Mouse (Mus musculus) brown adipose tissue, adult 24 weeks (tissue): ENCODE results near the gene Samd9l. TPM values are rescaled to one million over a fixed set of nuclear protein-coding genes. Genes with fewer than 3 reads are reported as not detected.
"Not testable (repeated sequence)": the region's sequence is repeated elsewhere in the genome, so short reads cannot be mapped to it uniquely, and the experiment has no call there.

Experiments
- H3K27ac ChIP-seq: fragments of 200-500 bp; replicated peaks from 2 replicates; pipeline ENCODE4 v1.5.1; 2012; ENCODE audit warnings: low read depth, mild to moderate bottlenecking, low read length
- H3K4me1 ChIP-seq: fragments of 200-500 bp; 2 replicates; pipeline ENCODE4 v1.6.1; 2012; ENCODE audit warnings: low read length, mixed read lengths; ENCODE audit not compliant: control insufficient read depth, insufficient read depth, insufficient read length
- H3K4me3 ChIP-seq: fragments of 200-500 bp; 2 replicates; pipeline ENCODE4 v1.5.1; 2012; ENCODE audit warnings: low read depth, mild to moderate bottlenecking, low read length, moderate library complexity; ENCODE audit not compliant: insufficient read depth
- polyA plus RNA-seq: library from polyadenylated mRNA; stranded (reverse); fragments of >200 nt; gene quantifications from 2 replicates; pipeline ENCODE4 v1.2.4, GENCODE M21; 2012; ENCODE audit not compliant: missing spikeins, insufficient read depth, insufficient read length

Samd9l gene
- polyA plus RNA-seq, 1 experiment, result 6.6 TPM

DNA sequence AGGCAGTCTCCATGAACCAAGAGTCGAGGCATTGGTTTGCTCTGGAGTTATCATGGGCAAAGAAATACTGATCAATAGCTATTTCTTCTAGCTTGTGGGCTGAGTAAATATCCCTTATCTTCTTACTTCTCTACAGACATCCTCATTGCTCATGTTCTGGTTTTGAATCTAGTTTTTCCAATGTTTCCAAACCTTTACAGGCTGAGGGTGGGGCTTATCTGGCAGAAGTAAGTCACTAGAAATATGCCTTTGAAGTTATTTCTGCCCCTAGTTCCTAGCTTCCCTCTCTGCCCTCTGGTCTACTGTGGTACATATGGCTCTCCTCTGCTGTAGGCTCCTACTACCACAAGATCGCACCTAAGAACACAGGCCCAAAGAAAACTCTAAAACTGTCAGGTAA lies 20.2 kb downstream of the Samd9l start:
- no peaks in the 10 kb centered on the region for H3K4me1 ChIP-seq
- no peak overlapping the region for H3K27ac ChIP-seq
- no peak overlapping the region for H3K4me3 ChIP-seq

DNA sequence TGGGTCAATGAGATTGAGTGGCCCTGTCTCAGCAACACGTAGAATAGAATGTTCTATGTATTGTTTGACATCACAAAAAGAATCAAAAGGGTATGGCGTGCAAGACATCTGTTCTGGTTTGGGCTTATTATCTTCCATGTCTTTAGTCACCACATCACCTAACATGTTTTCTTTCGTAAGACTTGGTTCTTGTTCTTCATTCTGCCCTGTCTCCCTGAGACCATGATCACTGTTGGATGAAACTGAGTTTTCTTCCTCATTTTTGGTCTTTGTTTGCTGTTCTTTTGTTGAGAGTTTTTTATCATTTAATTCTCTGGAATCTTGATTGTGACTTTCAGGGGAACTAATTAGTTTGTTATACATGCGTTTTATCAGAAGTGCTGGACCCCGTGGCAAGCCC lies 22.7 kb downstream of the Samd9l start:
- Histone ChIP-seq H3K27ac (no peak overlapping the region), H3K4me1 (no peaks in the 10 kb centered on the region), H3K4me3 (no peak overlapping the region)

DNA sequence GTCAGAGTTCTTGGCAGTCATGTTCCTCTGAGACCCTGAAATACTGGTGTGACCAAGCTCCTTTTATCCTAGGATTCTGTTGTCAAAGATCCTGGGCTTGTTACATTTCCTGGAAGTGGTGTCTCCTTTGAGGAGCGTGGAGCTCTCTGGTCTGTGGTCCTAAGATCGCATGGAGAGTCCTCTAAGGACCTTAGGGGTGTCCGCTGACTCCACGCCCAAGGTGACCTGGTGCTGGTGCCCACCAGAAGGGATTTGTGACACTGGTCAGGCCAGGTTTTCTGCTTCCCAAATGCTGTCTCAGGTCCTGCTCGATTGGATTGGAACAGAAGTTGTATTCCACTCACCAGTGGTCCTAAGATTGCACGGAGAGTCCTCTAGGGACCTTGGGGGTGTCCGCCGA lies 29.8 kb downstream of the Samd9l start:
- Histone ChIP-seq H3K4me3 (no peak overlapping the region), H3K4me1 (no peaks in the 10 kb centered on the region), H3K27ac (no peak overlapping the region)

DNA sequence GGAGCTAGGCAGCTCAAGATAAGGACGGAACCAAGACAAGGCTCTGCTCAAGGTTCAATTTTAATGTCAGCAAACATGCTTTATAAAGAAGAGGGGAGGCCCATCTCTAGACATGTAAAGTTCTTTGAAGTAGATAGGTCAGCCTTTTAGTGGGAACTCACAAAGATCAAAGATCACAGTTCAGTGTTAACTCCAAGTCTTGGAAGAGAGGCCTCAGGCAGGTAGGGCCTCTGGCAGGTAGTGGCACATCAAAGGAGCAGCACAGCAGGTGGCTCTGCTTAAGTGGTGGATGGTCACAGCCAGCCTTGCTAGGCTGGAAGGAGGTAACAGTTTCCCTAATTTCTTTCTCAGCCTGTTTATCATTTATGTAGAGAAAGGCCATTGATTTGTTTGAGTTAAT lies 33.8 kb downstream of the Samd9l start:
- not testable (repeated sequence) for H3K4me3 ChIP-seq, H3K4me1 ChIP-seq, H3K27ac ChIP-seq

DNA sequence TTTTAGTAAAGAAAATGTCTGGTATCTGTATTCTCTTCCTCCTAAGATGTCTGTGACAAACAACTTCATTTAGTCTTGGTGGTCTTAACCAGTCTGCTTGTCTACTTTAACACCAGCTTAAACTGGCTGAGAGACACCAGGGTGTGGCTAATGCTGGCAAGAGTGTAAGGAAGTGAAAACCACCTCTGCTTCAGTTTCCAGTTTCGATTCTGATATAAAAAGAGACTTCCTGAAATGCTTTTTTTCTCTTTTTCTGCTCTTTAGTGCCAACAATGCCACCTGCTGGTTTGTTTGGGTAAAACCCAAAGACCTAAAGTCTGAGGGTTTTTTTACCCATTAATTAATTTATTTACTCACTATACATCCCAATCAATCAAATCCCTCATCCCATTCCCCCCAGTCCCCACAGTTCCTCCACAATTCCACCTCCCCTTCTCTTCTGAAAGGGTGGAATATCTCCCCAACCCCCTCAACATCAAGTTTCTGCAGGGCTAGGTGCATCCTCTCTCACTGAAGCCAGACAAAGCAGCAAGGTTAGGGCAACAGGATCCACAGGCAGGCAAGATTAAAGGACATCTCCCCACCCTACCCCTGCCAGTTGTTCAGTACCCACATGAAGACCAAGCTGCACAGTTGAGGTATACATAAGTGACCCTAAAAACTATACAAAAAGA lies 53.3 kb downstream of the Samd9l start:
- H3K4me3 ChIP-seq, result peak overlapping the region; percentile 30; the same call in 1 of the 2 replicates

DNA sequence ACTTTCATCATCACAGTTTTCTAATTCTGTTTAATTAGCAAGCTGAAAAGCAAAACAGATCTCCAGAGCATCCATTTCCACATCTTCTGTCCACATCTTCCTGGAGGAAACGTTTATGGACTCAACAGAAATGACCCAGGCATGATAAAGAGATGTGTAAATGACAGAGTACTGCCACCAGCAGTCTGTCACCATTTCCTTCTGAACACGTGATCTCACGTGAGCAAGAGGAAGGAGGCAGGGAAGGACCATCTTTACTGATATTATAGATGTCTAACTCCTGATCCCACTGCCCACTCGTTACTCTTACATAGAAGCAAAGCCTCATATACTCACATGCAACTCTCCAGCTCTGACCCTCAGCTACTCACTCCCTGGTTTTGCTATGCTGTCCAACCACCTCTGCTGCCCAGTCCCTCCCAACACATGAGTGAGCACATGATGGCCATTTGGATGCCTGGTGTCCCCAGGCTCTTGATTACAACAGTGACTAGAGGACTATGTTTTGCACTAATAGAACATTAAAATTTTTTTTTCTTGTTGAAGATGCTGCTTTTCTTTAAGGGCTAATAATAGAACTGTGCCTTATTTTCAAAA lies 54.2 kb downstream of the Samd9l start:
- peak overlapping the region; percentile 40 for H3K4me3 ChIP-seq

More for the DNA sequence above, 53.3 kb downstream of the Samd9l start:
- not testable (repeated sequence) for H3K4me1 ChIP-seq, H3K27ac ChIP-seq

DNA sequence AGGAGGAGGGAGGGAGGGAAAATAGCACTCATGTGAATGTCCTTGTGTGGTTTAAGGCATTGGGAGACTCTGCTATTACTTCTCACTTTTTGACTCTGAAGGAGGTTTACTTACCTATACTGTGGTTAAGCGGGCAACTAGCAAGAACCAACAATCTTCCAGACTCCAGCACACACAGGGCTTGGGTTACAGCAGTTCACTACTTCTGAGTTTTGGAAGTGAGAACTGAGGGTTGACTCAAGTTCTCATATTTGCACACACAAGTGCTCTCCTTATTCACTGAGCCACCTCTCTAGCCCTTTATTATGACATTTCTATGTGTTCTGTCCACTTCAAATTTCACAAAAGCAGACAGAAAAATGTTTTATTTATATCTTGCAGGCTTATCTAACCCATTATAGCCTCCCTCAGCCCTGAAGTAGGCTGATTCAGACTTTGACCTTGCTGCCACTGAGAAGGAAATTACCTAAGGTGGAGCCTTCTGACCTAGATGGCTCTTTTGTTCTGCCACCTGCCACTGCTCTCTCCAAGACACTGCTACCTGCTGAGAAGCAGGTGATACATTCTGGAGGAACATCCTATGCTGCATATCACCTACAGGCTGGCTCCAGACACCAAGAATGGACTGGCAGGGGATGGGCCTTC lies 55.6 kb downstream of the Samd9l start:
- H3K4me3 ChIP-seq, result peak overlapping the region; percentile 33; the same call in 1 of the 2 replicates

More for the DNA sequence above, 54.2 kb downstream of the Samd9l start:
- H3K27ac ChIP-seq, H3K4me1 ChIP-seq: not testable (repeated sequence)

DNA sequence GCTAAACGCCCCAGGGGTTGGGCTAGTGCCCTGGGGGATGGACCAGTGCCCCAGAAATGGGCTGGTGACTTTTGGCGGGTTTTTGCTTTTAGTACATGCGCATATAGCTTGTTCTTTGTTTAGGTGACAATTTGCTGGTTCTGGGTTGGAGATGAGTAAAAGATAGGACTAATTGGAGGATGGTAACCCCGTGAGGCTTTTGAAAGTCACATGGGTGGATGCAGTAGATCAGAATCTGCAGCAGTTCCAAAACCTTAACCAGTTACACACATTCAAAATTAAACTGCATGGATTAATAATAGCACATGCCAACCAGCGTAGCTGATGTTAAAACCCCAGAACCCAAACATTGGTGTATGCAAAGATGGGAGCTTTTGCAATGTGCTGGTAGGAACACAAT lies 57.9 kb downstream of the Samd9l start:
- no peaks in the 10 kb centered on the region for H3K4me1 ChIP-seq
- H3K4me3 ChIP-seq, result no peak overlapping the region
- H3K27ac ChIP-seq, result no peak overlapping the region

More for the DNA sequence above, 55.6 kb downstream of the Samd9l start:
- not testable (repeated sequence) for H3K4me1 ChIP-seq, H3K27ac ChIP-seq

DNA sequence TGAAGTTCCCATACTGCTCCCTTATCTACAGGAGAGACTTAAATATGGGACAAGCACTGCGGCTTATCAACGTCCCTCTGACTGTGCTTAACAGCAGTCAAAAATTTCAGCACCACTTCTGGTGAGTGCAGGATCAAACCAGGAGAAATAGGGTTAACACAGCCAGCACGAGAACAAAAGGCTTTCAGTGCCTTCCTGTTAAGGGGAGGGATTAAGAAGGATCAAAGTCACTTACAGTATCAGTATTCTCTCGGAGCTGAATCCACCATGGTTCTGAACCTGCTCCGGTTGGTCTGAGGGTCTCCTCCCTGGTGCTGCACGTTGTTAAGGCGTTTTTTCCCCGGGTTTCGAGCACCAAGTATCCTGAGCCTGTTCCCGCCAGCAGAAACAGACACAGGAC lies 58.4 kb downstream of the Samd9l start:
- H3K4me3 ChIP-seq, result peak overlapping the region; percentile 32
- H3K27ac ChIP-seq, result not testable (repeated sequence)

DNA sequence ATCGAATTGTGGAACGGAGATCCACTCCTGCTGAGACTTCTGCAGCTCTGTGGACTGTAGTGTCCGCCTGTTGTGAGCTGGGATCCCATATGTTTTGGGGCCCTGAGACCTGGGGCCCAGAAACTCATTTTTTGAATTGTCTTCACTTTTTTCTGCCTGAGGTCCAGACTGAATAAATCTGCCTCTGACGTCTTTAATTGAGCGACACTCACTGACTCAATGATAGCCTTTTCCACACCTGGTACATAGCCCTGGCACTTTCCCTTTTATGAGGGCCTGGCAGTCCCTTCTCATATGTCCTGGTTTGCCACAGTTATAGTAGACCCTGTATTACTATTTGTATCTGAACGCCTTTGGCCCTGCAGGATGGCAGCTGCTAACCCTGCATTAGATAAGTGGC lies 60.2 kb downstream of the Samd9l start:
- H3K4me1 ChIP-seq, H3K4me3 ChIP-seq, H3K27ac ChIP-seq: not testable (repeated sequence)

More for the DNA sequence above, 58.4 kb downstream of the Samd9l start:
- not testable (repeated sequence) for H3K4me1 ChIP-seq

Other genes starting within 250 kb of the Samd9l start
- gene Hepacam2, start 98.7 kb upstream of the Samd9l start, polyA plus RNA-seq, result 1.2 and 1.3 TPM in 2 replicates
- 12.8 and 18.3 TPM in 2 replicates for gene Vps50, start 98.8 kb upstream of the Samd9l start, polyA plus RNA-seq